Mouse (Mus musculus): ENCODE results near the gene Megf9. TPM values are rescaled to one million over a fixed set of nuclear protein-coding genes. Genes with fewer than 3 reads are reported as not detected.

The Megf9 gene
- polyA plus RNA-seq (2014; fragmentation: Nextera tagmentation; extraction: Ambion mirVana) = 6.4 and 7.2 TPM in 2 replicates

GRCm38 (mm10) chr4:70534891-70535269, at the start of gene Megf9:
Gene Megf9 (minus strand): TSS chr4:70534995.
- H3K36me3 ChIP-seq (ENCODE audit: control insufficient read depth, insufficient read depth, low read length) = no peaks in the 10 kb centered on the region
- ATAC-seq (ENCODE audit: insufficient number of reproducible peaks, insufficient read depth, low FRiP score, low read depth) = peak; percentile 99
- 0% methylated on average over 46 of the region's 46 CpGs for WGBS
- no peaks in the 10 kb centered on the region for H3K9me3 ChIP-seq (ENCODE audit: control insufficient read depth, low read length)
- H3K9ac ChIP-seq (ENCODE audit: low read length) = peak within 1 kb of the TSS; percentile 92
- peak within 1 kb of the TSS; percentile 82 to 93 for H3K27ac ChIP-seq (replicated peaks in 1 of 2; ENCODE audit: control insufficient read depth in 1 of 2, insufficient read depth in 1 of 2, low read depth in 2 of 2, low read length in 2 of 2)
- no peaks in the 10 kb centered on the region for H3K27me3 ChIP-seq (ENCODE audit: control insufficient read depth, insufficient read depth, low read length)
- peak within 1 kb of the TSS; percentile 92 for H3K4me2 ChIP-seq (ENCODE audit: low read length)
- peaks cover 5 to 18% of the 10 kb centered on the region in 2 experiments for H3K4me1 ChIP-seq (ENCODE audit: control insufficient read depth in 2 of 2, insufficient read depth in 2 of 2, low read length in 2 of 2)
- H3K4me3 ChIP-seq (ENCODE audit: control insufficient read depth in 1 of 2, insufficient read depth in 1 of 2, low read depth in 1 of 2, low read length in 2 of 2) = peak within 1 kb of the TSS; percentile 61 to 91

DNA sequence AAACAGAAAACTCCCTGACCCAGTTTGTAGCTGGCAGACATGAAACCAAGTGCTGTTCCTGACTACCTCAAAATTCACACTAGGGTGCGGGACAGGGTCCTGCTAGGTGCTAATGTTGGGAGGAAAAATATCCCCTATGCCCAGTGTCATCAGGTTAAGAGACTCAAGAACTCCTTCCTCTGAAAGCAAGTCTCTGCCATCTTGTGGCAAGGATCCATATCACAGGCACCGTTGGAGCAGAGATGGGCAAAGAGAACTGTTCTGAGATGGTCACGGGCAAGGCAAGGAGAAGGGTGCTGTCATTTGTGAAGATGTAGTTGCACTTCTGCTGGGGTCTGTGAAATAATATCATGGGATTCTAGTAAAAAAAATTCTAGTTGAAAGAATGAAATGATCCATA, 44.9 kb upstream of the Megf9 start:
- Histone ChIP-seq H3K9ac (ENCODE audit: low read length) (no peak overlapping the region), H3K27ac (replicated peaks in 1 of 2; ENCODE audit: control insufficient read depth in 1 of 2, insufficient read depth in 1 of 2, low read depth in 2 of 2, low read length in 2 of 2) (no peak overlapping the region), H3K27me3 (ENCODE audit: control insufficient read depth, insufficient read depth, low read length) (no peaks in the 10 kb centered on the region), H3K4me2 (ENCODE audit: low read length) (no peak overlapping the region), H3K4me3 (ENCODE audit: control insufficient read depth in 1 of 2, insufficient read depth in 1 of 2, low read depth in 1 of 2, low read length in 2 of 2) (no peak overlapping the region), H3K9me3 (ENCODE audit: control insufficient read depth, low read length) (no peaks in the 10 kb centered on the region), H3K4me1 (ENCODE audit: control insufficient read depth in 2 of 2, insufficient read depth in 2 of 2, low read length in 2 of 2) (no peaks in the 10 kb centered on the region), H3K36me3 (ENCODE audit: control insufficient read depth, insufficient read depth, low read length) (no peaks in the 10 kb centered on the region)
- no peak for ATAC-seq (ENCODE audit: insufficient number of reproducible peaks, insufficient read depth, low FRiP score, low read depth)
- WGBS = 45% methylated on average over 3 of the region's 3 CpGs

DNA sequence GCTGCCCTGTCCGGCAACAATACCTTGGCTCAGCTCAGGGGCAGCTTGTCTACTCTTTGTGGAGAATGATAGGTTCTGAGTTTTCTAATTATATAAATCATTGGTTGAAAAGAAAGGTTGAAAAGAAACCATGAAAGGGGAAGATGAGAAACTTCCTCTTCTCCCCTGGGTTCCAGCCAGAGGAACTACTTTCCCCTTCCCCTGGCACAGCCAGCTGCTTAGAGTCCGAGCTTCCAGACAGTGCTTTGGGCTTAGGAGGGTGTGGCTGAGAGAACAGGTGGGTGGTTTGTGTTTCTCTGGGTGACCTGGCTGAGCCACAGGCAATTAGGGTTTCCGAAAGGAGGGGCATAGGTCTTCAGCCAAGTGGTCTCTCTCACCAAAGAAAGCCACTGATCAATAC, 43.5 kb upstream of the Megf9 start:
- Histone ChIP-seq H3K27me3 (ENCODE audit: control insufficient read depth, insufficient read depth, low read length) (no peaks in the 10 kb centered on the region), H3K4me2 (ENCODE audit: low read length) (no peak overlapping the region), H3K9me3 (ENCODE audit: control insufficient read depth, low read length) (no peaks in the 10 kb centered on the region), H3K4me3 (ENCODE audit: control insufficient read depth in 1 of 2, insufficient read depth in 1 of 2, low read depth in 1 of 2, low read length in 2 of 2) (no peak overlapping the region), H3K27ac (replicated peaks in 1 of 2; ENCODE audit: control insufficient read depth in 1 of 2, insufficient read depth in 1 of 2, low read depth in 2 of 2, low read length in 2 of 2) (no peak overlapping the region), H3K36me3 (ENCODE audit: control insufficient read depth, insufficient read depth, low read length) (no peaks in the 10 kb centered on the region), H3K4me1 (ENCODE audit: control insufficient read depth in 2 of 2, insufficient read depth in 2 of 2, low read length in 2 of 2) (no peaks in the 10 kb centered on the region), H3K9ac (ENCODE audit: low read length) (no peak overlapping the region)
- ATAC-seq (ENCODE audit: insufficient number of reproducible peaks, insufficient read depth, low FRiP score, low read depth) = no peak
- 69% methylated on average over 3 of the region's 3 CpGs for WGBS

DNA sequence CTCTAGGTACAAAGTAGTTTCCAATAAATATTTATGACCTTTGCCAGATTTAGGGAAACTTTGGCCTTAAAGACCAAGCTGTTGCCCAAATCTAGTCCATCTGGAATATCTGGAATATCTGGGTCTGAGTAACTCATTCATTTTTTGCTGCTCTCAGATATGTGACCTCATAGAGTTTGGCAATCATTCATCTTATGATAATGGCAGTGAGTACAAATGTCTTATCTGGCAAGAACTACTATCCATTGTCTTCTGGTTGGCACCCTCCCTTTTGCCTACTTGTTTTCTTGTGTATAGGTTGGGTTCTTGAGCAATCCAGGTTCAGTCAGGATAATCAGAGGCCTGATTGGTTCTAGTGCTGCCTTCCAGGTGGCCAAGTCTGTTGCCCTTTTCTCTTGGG, 41.3 kb upstream of the Megf9 start:
- Histone ChIP-seq H3K27me3 (ENCODE audit: control insufficient read depth, insufficient read depth, low read length) (no peaks in the 10 kb centered on the region), H3K36me3 (ENCODE audit: control insufficient read depth, insufficient read depth, low read length) (no peaks in the 10 kb centered on the region), H3K4me3 (ENCODE audit: control insufficient read depth in 1 of 2, insufficient read depth in 1 of 2, low read depth in 1 of 2, low read length in 2 of 2) (no peak overlapping the region), H3K9me3 (ENCODE audit: control insufficient read depth, low read length) (no peaks in the 10 kb centered on the region), H3K27ac (replicated peaks in 1 of 2; ENCODE audit: control insufficient read depth in 1 of 2, insufficient read depth in 1 of 2, low read depth in 2 of 2, low read length in 2 of 2) (no peak overlapping the region), H3K4me1 (ENCODE audit: control insufficient read depth in 2 of 2, insufficient read depth in 2 of 2, low read length in 2 of 2) (no peaks in the 10 kb centered on the region), H3K9ac (ENCODE audit: low read length) (no peak overlapping the region), H3K4me2 (ENCODE audit: low read length) (no peak overlapping the region)
- no peak for ATAC-seq (ENCODE audit: insufficient number of reproducible peaks, insufficient read depth, low FRiP score, low read depth)

DNA sequence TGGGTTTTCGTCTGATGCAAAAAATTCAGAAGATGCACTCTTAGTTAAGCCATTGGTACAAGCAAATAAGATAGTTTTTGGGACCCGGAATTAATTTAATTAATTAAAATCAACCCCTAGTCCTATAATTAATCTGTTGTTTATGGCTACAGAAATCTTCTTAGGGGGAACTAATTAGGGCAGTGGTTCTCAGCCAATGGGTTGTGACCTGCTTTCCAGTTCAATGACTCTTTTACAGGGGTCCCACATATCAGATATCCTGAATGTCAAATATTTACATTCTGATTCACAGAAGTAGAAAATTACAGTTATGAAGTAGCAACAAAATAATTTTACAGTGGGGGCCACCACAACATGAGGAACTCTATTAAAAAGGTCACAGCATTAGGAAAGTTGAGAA, 39.1 kb upstream of the Megf9 start:
- no peaks in the 10 kb centered on the region for H3K4me1 ChIP-seq (ENCODE audit: control insufficient read depth in 2 of 2, insufficient read depth in 2 of 2, low read length in 2 of 2)
- no peak for ATAC-seq (ENCODE audit: insufficient number of reproducible peaks, insufficient read depth, low FRiP score, low read depth)
- H3K36me3 ChIP-seq (ENCODE audit: control insufficient read depth, insufficient read depth, low read length) = no peaks in the 10 kb centered on the region
- WGBS = 71% methylated on average over 2 of the region's 2 CpGs
- no peak overlapping the region for H3K27ac ChIP-seq (replicated peaks in 1 of 2; ENCODE audit: control insufficient read depth in 1 of 2, insufficient read depth in 1 of 2, low read depth in 2 of 2, low read length in 2 of 2)
- no peak overlapping the region for H3K9ac ChIP-seq (ENCODE audit: low read length)
- H3K4me3 ChIP-seq (ENCODE audit: control insufficient read depth in 1 of 2, insufficient read depth in 1 of 2, low read depth in 1 of 2, low read length in 2 of 2) = no peak overlapping the region
- H3K4me2 ChIP-seq (ENCODE audit: low read length) = no peak overlapping the region
- no peaks in the 10 kb centered on the region for H3K27me3 ChIP-seq (ENCODE audit: control insufficient read depth, insufficient read depth, low read length)
- no peaks in the 10 kb centered on the region for H3K9me3 ChIP-seq (ENCODE audit: control insufficient read depth, low read length)

- Histone ChIP-seq H3K36me3 (ENCODE audit: control insufficient read depth, insufficient read depth, low read length) (no peaks in the 10 kb centered on the region), H3K4me1 (ENCODE audit: control insufficient read depth in 2 of 2, insufficient read depth in 2 of 2, low read length in 2 of 2) (no peaks in the 10 kb centered on the region), H3K27me3 (ENCODE audit: control insufficient read depth, insufficient read depth, low read length) (no peaks in the 10 kb centered on the region), H3K4me2 (ENCODE audit: low read length) (no peak overlapping the region), H3K27ac (replicated peaks in 1 of 2; ENCODE audit: control insufficient read depth in 1 of 2, insufficient read depth in 1 of 2, low read depth in 2 of 2, low read length in 2 of 2) (no peak overlapping the region), H3K9ac (ENCODE audit: low read length) (no peak overlapping the region), H3K4me3 (ENCODE audit: control insufficient read depth in 1 of 2, insufficient read depth in 1 of 2, low read depth in 1 of 2, low read length in 2 of 2) (no peak overlapping the region), H3K9me3 (ENCODE audit: control insufficient read depth, low read length) (no peaks in the 10 kb centered on the region)
- no peak for ATAC-seq (ENCODE audit: insufficient number of reproducible peaks, insufficient read depth, low FRiP score, low read depth)
- WGBS = 44% methylated on average over 2 of the region's 2 CpGs
Measured at GRCm38 (mm10) chr4:70553888-70554287, 19.1 kb upstream of the Megf9 start.

GRCm38 (mm10) chr4:70553230-70553797, 18.5 kb upstream of the Megf9 start:
- H3K4me2 ChIP-seq (ENCODE audit: low read length) = no peak overlapping the region
- H3K4me1 ChIP-seq (ENCODE audit: control insufficient read depth in 2 of 2, insufficient read depth in 2 of 2, low read length in 2 of 2) = no peaks in the 10 kb centered on the region
- H3K27ac ChIP-seq (replicated peaks in 1 of 2; ENCODE audit: control insufficient read depth in 1 of 2, insufficient read depth in 1 of 2, low read depth in 2 of 2, low read length in 2 of 2) = no peak overlapping the region
- no peak for ATAC-seq (ENCODE audit: insufficient number of reproducible peaks, insufficient read depth, low FRiP score, low read depth)
- no peaks in the 10 kb centered on the region for H3K36me3 ChIP-seq (ENCODE audit: control insufficient read depth, insufficient read depth, low read length)
- WGBS = 83% methylated on average over 5 of the region's 5 CpGs
- H3K9me3 ChIP-seq (ENCODE audit: control insufficient read depth, low read length) = no peaks in the 10 kb centered on the region
- no peak overlapping the region for H3K4me3 ChIP-seq (ENCODE audit: control insufficient read depth in 1 of 2, insufficient read depth in 1 of 2, low read depth in 1 of 2, low read length in 2 of 2)
- H3K27me3 ChIP-seq (ENCODE audit: control insufficient read depth, insufficient read depth, low read length) = no peaks in the 10 kb centered on the region
- no peak overlapping the region for H3K9ac ChIP-seq (ENCODE audit: low read length)

GRCm38 (mm10) chr4:70552120-70552519, 17.3 kb upstream of the Megf9 start:
- 85% methylated on average over 4 of the region's 4 CpGs for WGBS
- H3K27ac ChIP-seq (replicated peaks in 1 of 2; ENCODE audit: control insufficient read depth in 1 of 2, insufficient read depth in 1 of 2, low read depth in 2 of 2, low read length in 2 of 2) = no peak overlapping the region
- ATAC-seq (ENCODE audit: insufficient number of reproducible peaks, insufficient read depth, low FRiP score, low read depth) = no peak
- no peak overlapping the region for H3K9ac ChIP-seq (ENCODE audit: low read length)
- no peaks in the 10 kb centered on the region for H3K27me3 ChIP-seq (ENCODE audit: control insufficient read depth, insufficient read depth, low read length)
- H3K36me3 ChIP-seq (ENCODE audit: control insufficient read depth, insufficient read depth, low read length) = no peaks in the 10 kb centered on the region
- H3K4me3 ChIP-seq (ENCODE audit: control insufficient read depth in 1 of 2, insufficient read depth in 1 of 2, low read depth in 1 of 2, low read length in 2 of 2) = no peak overlapping the region
- no peaks in the 10 kb centered on the region for H3K9me3 ChIP-seq (ENCODE audit: control insufficient read depth, low read length)
- no peak overlapping the region for H3K4me2 ChIP-seq (ENCODE audit: low read length)
- no peaks in the 10 kb centered on the region for H3K4me1 ChIP-seq (ENCODE audit: control insufficient read depth in 2 of 2, insufficient read depth in 2 of 2, low read length in 2 of 2)
